Mouse (Mus musculus) spleen, postnatal 36 days (tissue): Measurements from ENCODE around the gene Elmo1.
A peak's percentile ranks its signal among the peaks of the same experiment; 100 is the strongest.

Experiments used
- DNase-seq, 2 experiments: peaks; one replicate each; pipeline ENCODE4 v3.0.0; 2022; ENCODE audit warnings: low spot score in 2 of 2, mixed read lengths in 1 of 2

Gene Elmo1

DNA sequence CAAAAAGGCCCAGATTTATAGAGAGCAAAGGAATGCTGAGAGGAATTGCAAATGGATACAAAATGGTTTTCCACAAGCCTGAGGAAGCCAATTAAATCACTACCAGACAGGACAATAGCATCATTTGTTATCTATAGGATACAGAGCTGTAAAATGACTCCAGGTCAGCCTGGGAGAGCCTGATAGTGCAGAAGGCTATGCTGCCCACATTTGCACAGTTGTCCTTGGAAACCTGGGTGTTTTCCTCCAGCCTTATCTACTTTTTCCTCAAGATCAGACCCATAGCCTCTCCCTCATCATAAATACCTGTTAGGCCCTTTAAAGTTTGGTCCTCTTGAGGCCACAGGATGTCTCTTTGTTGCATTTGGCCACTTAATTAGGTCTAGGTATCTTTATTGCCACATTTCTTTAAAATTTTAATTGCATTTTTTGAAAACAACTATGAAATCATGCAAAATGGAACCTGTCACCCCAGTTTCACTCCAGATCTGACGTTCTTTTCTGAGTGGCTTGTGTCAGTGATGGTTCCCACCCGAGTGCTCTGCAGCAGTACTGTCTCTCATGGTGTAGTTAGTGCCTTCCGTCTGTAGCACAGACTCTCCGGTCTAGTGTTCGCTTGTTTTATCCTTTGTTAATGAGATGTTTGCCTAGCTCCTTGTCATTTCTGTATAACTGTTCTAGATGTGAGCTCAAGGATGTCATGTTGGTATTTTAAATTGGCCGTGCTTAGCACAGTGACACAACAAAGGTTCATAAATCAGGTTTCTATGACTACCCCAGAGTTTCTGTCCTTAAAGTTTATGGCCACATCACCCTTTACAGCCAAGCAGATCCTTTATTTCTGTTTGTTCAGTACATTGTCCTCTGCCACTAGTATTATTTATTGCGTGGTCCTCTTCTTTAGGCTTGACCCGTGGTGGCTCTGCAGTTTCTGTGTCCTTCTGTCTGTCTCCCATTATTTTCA lies 167.4 kb downstream of the Elmo1 start:
- DNase-seq, result no peak

DNA sequence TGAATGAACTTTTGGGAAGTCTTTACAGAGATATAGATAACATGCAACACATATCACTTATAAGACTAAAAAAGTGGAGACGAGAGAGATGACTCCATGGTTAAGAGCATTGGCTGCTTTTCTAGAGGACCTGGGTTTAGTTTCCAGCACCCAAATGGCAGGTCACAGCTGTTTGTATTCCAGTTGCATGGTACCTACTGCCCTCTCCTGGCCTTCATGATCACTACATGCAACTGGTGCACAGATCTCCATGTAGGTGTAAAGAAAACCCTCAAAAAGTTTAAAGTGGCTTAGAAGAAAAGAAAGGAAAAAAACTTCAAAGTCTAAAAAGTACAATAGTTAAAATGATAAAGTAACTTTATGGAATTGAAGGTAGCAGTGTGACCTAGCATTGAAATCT lies 172.8 kb downstream of the Elmo1 start:
- DNase-seq, result no peak

DNA sequence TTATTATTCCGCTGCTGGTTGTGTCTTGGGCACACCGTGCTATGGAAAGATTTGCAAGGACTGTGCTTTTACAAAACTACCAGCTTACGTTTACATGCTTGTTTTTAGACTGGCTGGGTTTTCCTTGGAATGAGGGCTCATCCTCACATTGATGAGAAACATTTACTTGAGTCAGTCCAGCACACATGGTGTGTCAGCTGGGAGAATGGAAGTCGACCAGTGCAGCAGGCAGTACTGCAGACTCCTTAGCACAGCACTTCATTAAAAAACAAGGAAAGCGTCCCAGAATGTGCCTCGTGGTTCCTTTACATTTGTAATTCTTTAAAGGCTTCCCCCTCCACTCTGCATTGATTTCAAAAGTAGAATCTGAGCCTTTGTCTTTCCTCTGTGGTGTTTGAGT lies 179.8 kb downstream of the Elmo1 start:
- DNase-seq, result no peak

DNA sequence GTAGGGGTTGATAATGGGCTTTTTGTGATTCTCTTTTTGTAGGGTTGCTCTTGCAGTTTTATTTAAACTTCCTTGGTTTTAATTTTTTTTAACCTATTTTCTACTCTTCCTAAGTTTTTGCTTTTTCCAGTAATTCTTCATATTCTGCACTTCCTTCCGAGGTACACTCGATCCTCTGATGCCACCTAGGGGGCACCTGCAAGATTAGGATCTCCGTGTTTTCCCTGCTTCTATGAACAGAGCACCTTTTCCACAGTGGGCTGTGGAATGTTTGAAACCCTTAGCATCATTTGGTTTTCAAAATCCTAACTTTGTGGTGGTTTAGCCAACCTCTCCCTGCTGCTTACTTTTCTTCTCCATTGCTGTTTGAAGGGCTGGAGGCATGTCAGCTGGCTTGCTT lies 181.4 kb downstream of the Elmo1 start:
- no peak for DNase-seq

DNA sequence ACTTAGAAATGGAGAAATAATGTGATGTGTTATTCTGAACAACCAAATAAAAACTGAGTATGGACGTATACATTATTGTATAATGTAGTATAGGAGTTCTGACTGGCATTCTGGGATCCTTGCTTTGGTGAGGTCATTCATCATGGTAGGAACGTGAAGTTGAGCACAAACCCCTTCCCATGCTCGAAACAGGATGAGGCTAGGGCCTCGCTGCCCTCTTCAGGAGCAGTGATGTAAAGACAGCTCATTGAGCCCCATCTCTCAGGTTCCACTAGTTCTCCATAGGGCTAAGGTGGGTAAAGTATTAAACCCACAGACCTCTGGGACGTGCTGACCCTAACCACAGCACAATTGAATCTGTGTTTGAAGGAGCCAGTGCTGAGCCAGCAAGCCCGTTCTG lies 182.2 kb downstream of the Elmo1 start:
- DNase-seq, result peak; percentile 20 to 37

DNA sequence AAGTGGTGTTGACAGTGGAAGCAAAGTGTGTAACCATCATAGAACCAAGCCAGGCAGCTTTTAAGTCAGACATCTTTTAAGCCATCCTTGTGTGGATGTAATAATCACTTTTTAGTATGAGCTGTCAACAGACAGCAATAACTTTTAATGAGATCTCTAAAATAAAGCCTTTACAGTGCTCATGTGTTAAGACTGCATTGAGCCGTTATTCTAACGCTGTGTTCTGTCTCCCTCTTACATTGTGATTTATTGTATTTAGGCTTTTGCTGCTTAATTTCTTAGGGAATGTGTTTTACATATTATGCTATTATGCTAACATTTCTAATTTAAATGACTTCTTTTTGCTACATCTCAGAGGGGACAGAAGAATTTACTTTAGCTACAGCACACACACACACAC lies 189.5 kb downstream of the Elmo1 start:
- DNase-seq, result no peak

DNA sequence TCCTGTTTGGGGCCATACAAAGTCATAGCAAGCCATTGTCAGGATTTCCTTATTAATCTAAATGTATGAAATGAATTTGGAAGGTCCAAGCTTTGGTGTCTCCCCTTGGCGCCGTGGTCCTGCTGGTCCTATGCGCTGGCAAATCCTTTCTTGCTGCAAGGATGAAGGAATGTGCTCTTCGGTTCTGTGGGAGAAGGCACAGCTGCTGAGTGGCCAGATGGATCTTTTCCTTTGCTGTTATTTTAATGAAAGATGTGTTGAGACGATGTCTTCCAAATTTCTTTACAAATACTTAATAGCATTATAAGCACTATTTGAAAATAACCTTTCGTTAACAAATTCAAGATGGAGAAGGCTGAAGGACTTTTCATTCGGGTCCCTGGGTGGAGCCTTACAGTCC lies 193.5 kb downstream of the Elmo1 start:
- no peak for DNase-seq

DNA sequence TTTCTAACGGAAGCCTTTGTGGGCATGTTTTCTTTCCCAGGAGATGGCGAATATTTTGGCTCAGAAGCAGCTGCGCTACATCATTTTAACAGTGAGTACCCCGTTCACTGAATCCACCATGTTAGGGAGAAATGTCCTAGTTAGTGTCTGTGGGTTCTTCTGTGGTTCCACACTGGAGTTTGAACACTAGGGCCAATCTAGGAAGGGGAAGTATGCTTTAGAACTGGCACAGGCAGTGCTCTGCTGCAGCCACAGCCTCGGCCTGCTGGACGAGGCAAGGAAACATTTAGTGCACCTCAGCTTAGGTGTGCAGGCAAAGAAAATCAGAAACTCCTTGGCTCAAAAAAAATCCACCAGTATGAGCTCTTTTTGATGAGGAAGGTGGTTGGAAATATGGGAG lies 196.3 kb downstream of the Elmo1 start:
- no peak for DNase-seq

DNA sequence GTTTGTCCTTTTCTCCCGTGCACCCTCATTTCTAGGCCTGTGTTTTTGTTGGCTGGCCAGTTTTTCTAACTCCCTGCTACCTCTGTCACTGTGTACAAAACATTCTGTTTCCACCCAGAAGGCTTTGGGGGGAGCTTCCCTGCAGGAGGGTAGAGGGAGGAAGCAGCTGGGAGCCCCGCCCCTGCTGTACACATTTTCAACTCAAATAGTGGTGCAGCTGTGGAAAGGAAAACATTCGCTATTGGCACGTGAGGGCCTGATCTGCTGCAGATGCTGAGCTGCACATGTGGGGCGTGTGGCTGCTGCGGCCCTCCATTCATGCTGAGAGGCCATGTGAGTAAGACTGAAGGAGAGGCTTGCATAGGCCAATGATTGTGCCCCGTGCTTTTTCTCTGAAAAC lies 198.0 kb downstream of the Elmo1 start:
- DNase-seq, result peak; percentile 10 to 23

DNA sequence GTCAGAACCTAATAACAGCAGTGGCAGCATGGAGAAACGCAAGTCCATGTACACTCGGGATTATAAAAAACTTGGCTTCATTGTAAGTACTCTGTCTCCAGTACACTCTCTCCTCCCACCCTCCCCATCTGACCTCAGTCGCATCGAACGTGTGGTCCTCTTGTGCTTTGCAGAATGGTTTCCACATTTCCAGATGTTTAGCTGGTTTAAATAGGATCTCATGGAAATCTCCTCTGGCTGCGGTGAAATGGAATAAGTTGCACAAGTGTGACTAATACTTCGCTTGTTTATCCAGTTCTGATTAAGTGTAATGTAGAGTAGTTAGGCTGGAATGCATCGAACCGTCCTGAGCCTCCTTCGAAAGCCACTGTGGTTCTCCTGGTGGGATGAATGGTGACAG lies 200.0 kb downstream of the Elmo1 start:
- DNase-seq, result no peak

DNA sequence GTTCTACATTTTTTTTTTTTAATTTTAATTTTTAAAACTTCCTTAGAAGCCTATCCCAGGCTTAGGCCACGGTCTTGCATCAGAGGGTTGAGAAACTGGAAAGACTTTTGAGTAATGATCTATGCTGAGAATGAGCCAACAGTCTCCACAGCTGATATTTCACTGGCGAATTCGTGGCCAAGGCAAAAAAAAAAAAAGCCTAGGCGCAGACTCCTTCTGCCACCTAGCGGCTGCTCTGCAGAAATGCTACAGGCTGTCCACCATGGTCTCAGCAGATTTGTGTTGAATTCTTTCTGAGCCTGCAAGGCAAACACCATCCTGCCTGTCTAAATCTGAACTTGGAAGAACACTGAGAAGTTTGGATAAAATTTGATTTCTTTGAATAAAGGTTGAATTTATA lies 202.0 kb downstream of the Elmo1 start:
- no peak for DNase-seq

DNA sequence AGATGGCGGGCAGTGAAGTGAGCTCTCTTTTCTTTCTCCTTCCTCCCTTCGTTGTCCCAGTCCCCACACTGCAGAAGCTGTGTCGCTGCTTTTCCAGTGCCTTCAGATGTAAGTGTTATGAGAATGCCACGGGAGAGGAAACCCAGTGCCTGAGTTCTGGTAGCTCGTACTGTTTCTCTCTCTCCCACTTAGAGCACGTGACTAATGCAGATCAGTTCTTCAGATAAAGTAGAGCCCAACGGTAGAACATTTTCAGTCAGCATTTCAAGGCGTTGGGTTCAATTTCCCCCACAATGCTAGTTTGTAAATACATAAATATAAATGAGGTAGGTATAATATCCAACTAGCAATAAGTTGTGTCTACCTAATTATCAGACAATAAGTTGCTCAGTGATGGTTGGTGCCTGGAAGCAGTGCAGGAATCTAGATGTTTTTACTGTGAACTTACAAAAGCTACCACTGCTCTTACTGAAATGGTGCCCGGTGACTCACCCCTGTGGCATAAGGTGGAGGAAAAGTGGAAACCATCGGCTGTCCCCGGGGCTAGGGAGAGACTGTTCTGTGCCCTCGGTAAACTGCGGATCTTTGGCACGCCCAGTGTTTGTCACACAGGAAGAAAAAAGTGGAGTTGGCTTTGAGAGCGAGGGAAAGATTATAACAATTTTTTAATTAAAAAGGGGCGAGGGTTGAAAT lies 205.0 kb downstream of the Elmo1 start:
- no peak for DNase-seq

DNA sequence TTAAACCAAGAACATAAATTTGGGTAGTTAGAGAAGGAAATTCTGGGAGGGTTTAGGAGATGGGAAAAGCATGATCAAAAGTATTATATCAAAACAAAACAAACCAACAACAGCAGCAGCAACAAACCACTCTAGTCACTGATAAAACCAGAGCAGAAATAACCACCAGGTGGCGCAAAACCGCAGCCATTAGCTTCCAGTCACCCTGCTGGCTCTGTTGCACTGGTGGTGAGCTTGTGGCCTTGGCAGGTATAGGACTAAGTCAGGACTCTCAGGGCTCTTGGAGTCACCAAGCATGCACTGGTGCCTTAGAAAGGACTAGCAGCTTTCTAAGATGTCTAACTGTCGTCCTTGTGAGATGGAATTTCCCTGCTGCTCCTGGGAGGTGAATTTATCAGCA lies 207.4 kb downstream of the Elmo1 start:
- peak; percentile 17 to 19 for DNase-seq

DNA sequence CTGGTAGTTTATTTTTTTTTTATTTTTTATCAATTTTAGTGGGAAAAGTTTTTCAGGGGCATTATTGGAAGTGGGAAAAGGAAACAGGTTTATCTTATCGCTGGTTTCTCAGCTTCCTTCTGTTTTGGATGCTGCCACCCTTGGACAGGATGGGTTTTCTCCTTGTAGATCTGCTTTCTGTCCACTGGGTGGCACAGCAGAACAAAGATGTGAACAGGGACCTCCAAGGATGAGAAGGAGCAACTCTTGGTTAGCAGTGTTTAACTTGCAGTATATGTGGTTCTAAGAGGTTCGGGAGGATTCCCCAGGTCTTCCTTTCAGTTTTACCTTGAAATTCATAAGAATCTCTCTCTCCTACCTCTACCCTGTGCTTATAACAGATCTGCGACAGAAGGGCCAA lies 209.0 kb downstream of the Elmo1 start:
- no peak for DNase-seq

DNA sequence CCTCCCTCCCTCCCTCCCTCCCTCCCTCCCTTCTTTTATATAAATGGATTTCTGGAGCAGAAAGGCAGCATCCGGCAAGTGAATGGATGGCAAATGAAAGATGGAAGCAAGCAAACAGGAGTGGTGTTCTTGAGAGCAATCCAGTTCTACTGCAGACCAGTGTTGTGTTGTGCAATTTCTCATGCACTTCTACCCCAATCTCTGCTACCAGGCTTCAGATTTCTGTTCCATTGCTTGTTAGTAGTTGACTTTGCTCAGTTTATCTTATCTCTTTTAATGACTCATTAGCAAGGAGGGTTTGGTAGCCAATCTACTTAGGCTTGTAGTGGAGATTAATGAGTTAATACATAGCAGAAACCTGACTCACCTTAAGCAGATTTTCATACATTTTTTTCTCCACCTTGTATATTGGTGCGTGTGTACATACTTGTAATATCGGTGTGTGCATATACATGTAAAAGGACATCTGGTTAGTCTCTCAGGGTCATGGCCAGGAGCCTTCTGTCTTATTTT lies 209.7 kb downstream of the Elmo1 start:
- no peak for DNase-seq

DNA sequence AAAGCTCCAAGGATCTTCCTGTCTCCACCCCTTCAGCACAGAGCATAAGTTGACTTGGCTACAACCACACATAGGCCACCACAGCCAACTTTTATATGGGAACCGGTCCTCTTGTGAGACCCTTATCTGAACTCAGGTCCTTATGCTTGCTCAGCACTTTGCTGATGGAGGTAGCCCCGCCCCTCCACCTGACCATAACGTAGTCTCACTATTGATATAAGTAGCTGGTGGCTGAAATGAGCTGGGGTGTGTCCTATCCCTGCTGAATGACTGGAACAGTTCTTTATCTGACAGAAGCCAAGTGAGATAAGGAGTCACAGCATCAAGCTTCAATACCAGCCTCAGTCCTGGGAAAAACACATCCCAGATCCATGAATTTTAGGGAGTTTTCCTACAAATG lies 210.2 kb downstream of the Elmo1 start:
- no peak for DNase-seq

DNA sequence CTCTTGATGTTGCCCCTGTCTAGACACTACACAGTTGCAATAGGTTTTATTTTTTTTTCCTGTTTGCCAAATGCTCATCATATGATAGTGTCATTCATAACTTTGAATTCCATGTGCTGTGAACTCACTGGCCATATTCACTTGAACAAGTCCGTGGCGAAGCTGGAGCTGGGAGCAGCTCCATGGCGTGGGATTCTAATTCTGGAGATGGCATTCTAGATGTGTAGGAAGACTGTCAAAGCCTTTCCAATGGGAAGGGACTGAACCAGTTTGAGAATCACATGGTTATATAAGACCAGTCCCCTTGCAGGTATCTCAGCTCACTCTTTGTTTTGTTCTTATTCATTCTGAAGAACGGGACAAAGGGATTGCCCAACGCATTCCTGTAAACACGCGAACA lies 211.4 kb downstream of the Elmo1 start:
- DNase-seq, result no peak

DNA sequence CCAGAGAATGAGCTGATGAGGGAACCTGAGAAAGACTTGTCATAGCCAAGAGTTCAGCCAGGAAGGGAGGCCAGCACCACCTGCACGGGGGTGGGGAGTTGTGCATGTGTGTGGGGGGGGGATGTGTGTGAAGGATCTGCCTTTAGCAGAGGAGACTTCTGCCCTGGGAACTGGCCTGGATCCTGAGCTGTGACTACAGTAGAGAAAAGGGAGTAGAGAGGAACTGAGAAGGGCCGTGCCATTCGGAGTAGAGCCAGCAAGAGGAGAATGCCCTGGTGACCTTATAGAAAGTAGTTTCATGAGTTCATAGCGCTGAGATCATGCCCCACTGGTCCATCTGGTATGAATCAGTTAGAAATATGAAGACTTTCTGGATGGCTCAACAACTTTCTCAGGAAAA lies 215.2 kb downstream of the Elmo1 start:
- DNase-seq, result no peak

DNA sequence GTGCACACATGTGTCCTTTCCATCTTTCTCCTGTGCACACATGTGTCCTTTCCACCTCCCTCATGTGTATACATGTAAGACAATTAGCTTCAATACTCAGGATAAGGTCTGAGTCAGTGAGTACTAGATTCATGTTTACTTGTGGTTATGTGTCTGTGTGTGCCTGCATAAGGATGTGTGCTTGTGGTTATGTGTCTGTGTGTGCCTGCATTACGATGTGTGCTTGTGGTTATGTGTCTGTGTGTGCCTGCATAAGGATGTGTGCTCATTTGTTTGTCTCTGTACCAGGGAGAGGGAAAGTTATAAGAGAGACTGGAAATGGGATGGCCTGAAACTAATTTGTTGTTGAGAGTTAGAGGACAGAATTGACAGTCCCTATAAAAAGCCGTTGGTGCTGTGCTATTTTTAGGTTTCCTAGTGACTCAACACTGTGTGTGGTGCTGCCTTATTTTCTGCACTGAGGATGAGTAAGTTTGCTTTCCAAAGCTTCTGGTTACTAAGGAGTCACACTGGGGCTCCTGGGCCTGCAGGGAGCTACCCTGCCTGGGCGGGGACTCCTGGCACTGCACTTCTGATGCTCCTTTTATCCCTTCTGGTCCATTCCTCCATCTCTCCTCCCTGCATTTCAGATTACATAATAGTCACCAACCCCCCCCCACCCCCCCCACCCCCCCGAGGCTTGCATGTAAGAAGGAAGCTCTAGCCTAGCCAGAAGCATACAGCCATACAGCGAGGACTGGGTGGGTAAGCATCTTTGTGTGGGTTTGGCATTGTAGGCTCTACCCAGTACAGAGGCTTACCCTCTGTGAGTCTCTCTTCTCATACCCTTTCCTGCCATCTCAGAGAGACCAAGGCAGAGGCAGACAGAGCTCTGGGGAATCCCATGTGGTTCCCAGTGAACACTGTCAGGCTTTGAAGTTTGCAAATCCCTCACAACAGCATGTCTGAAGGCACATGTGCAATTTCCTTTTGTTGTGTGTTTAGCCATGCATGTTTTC lies 216.1 kb downstream of the Elmo1 start:
- DNase-seq, result no peak

DNA sequence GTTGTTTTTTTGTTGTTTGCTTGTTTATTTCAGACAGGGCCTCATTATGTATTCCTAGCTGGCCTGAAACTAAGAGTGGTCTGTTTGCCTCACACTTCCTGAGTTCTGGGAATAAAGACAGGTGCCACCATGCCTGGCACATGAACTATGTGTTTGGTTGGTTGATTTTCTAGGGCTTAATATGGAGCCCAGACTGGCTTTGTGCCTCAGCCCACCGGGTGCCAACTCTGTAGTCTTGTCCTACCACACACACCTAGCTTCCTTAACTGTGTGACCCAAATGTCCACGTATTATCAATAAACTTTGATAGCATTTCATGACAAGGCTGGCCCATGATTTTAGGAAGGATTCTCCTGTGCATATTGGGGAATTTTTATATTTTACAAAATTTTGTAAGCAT lies 217.0 kb downstream of the Elmo1 start:
- no peak for DNase-seq

DNA sequence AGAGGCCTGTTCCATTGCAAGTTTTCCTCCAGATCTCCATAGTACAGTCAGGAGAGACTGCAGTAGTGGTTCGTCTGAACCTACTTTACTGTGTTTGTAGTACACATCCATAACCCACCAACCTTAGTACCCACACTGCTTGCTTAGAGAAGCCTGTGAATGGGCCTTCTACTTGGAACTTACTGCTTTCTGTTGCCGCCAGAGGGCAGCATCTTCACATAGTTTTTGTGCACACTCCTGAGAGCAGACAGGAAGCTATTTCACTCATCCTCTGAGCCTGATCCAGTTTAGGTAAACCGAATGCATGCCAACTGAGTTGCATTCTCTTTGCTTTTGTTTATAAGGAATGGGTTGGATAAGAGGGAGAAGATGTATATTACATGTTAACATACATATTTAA lies 221.2 kb downstream of the Elmo1 start:
- DNase-seq, result peak; percentile 59 to 60

DNA sequence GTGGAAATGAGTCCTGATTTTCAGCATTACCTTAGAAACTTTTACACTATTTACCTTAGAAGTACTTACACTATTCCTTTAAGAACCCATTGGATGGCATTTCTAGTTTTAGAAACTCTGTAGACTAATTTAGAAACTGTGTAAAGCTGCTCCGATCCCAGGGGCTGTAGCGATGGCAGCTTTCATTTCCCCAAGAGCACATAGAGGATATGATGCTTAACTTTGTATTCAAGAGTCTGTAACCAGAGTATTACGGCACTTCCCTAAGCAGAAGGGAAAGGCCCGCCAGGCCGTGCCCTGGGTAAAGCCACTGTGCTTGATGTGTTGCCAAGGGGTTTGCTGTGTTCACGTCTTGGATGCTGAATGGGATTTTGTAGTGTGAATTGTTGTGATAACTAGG lies 222.9 kb downstream of the Elmo1 start:
- DNase-seq, result no peak
